Mouse (Mus musculus): ENCODE measurements at regions not wholly inside any gene's neighbourhood (a gene's known extent, or its start where the extent isn't known, plus 50 kb on each side); places are given as distances from the start of the nearest gene placed in this dataset.

DNA sequence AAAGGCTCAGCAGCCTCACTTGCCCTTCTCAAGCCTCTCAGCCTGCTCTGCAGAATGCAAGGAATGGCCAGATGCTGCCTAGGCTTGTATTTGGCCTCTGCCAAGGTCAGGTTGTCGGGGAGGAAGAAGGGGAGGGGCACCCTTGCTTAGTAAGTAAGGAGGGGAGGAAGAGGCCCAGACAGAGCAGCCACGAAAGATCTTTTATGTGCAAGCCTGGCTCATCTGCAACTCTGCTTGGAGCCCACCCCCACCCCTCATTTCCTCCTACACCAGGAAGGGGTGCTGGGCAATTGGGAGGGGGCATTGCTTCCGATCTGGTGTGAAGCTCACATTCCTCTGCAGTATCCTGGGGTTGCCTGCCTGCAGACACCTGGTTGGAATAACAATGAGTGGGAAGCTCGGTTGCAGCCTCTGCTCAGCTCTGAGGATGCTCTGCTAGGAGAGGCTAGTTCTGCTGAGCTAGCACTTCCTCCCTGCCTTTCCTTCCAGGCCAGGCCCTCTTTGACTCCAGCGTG lies 1169.9 kb upstream of the A1bg start:
- no peak for TF ChIP-seq POLR2A (IDR thresholded peaks at IDR 0.05; ENCODE audit: low read depth, low read length)
- no peak for TF ChIP-seq CTCF (IDR thresholded peaks at IDR 0.05; ENCODE audit: extremely low read depth, insufficient read length, insufficient replicate concordance, low read depth, low read length)

Data from small intestine, adult 2 months (tissue).